Mouse (Mus musculus): Measurements from ENCODE around the gene Reep6.

DNA sequence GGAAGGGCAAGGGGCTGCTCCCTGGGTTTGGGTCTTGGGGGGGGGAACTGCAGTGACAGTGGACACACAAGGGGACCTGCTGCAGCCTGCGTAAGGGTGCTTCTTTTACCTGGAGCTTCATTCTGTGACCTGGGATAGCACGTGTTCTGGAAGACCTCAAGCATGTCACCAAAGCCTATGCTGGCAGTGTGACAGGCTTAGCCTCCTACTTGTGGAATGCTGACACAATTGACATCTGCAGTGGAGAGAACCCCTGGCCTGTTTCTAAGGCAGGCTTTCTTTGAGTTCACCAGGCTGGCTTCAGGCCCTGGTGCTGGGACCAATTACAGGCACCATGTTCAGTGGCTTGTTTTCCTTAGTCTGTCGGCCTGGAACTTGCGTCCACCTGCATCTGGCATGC lies 35.4 kb upstream of the Reep6 start:
- TF ChIP-seq EP300 (optimal IDR thresholded peaks at IDR 0.05) (no peak), CTCF (IDR thresholded peaks at IDR 0.05; ENCODE audit: low read depth) (no peak)

Measured in stomach, postnatal 0 days (tissue).